13 mouse cellular contexts compared by ENCODE assay signal in genomic region chr17:57286718-57287355, GRCm38 (mm10). TPM values are rescaled to one million over a fixed set of nuclear protein-coding genes. Genes with fewer than 3 reads are reported as not detected.
DNase-seq lines count a peak whose midpoint lies in the region; ATAC-seq lines count a peak whose summit lies in the region.
"Had no signal": no experiment of that assay in that cellular context is flagged by ENCODE, and none has a peak within 500 bp of the region (broad histone marks: within the 10 kb centered on the region; RNA-seq: fewer than 3 reads in every experiment).

No protein-coding gene starts in this region.

- no peak overlapping the region for H3K4me3 ChIP-seq in liver, embryonic 12.5 days
- no peak overlapping the region for H3K4me3 ChIP-seq in midbrain, embryonic 14.5 days (replicated peaks; ENCODE audit: low read depth, low read length)
- H3K4me3 ChIP-seq: heart, adult 2 months; liver, embryonic 13.5 days had no signal

- peak overlapping the region; percentile 14; the same call in 1 of the 2 replicates for H3K4me2 ChIP-seq in liver, embryonic 12.5 days
- H3K4me2 ChIP-seq in midbrain, embryonic 14.5 days (ENCODE audit: low read length): no peak overlapping the region
- H3K4me2 ChIP-seq: liver, embryonic 13.5 days had no signal

- no peaks in the 10 kb centered on the region for H3K27me3 ChIP-seq in liver, embryonic 12.5 days (replicated peaks)
- no peaks in the 10 kb centered on the region for H3K27me3 ChIP-seq in midbrain, embryonic 14.5 days (ENCODE audit: control insufficient read depth, insufficient read depth, low read length)
- H3K27me3 ChIP-seq: liver, embryonic 13.5 days had no signal

- H3K9ac ChIP-seq in liver, embryonic 12.5 days: no peak overlapping the region
- H3K9ac ChIP-seq in midbrain, embryonic 14.5 days (replicated peaks; ENCODE audit: low read length): no peak overlapping the region
- H3K9ac ChIP-seq: liver, embryonic 13.5 days had no signal

- H3K36me3 ChIP-seq in liver, embryonic 12.5 days: 0 out of 2 replicates have a peak, but pooled peaks cover 3% of the 10 kb centered on the region
- H3K36me3 ChIP-seq in midbrain, embryonic 14.5 days (ENCODE audit: control insufficient read depth, insufficient read depth, low read length): no peaks in the 10 kb centered on the region
- H3K36me3 ChIP-seq: liver, embryonic 13.5 days had no signal

- H3K4me1 ChIP-seq in liver, embryonic 12.5 days: peaks cover 34% of the 10 kb centered on the region
- H3K4me1 ChIP-seq in midbrain, embryonic 14.5 days (ENCODE audit: control insufficient read depth, insufficient read depth, low read length): no peaks in the 10 kb centered on the region

- 29% methylated on average over 8 of the region's 8 CpGs for WGBS in liver, embryonic 12.5 days (ENCODE audit: insufficient replicate concordance)
- WGBS in midbrain, embryonic 14.5 days: 67% methylated on average over 8 of the region's 8 CpGs

- no peak for ATAC-seq in liver, embryonic 12.5 days
- peak; percentile 57 for ATAC-seq in activated CD4-positive, CD25-positive, alpha-beta regulatory T cell, adult 4 months
- no peak; the same call in 1 of the 2 replicates for ATAC-seq in midbrain, embryonic 14.5 days (ENCODE audit: low FRiP score, low TSS enrichment)
- no peak for ATAC-seq in frontal cortex, adult (ENCODE audit: low TSS enrichment)

- H3K27ac ChIP-seq in liver, embryonic 12.5 days: 0 out of 2 replicates have a peak overlapping the region, but pooled peaks have one; percentile 8
- no peak overlapping the region for H3K27ac ChIP-seq in midbrain, embryonic 14.5 days (replicated peaks; ENCODE audit: low read depth, low read length)
- H3K27ac ChIP-seq: heart, adult 2 months; liver, embryonic 13.5 days had no signal

- DNase-seq in liver: no peak
- peak; percentile 58 for DNase-seq in CD4-positive, CD25-positive, alpha-beta regulatory T cell, adult 2 months (ENCODE audit: low read depth, low spot score)
- peak; percentile 25 for DNase-seq in midbrain, embryonic 14.5 days
- no peak for DNase-seq in kidney, postnatal 14 days
- DNase-seq: cerebellum, adult 2 months; heart, adult 2 months; heart, postnatal 36 days; kidney, adult 2 months; liver, embryonic 13.5 days; lung, postnatal 14 days had no signal

- H3K9me3 ChIP-seq in liver, embryonic 12.5 days (replicated peaks): no peaks in the 10 kb centered on the region
- H3K9me3 ChIP-seq in midbrain, embryonic 14.5 days (ENCODE audit: control insufficient read depth, low read length): no peaks in the 10 kb centered on the region
- H3K9me3 ChIP-seq: liver, embryonic 13.5 days had no signal

RNA-seq across cellular contexts. Expression of gene Vav1, which starts 7.9 kb away (rescaled TPM):
- polyA plus RNA-seq in liver, embryonic 12.5 days (2016; fragmentation: Nextera tagmentation; extraction: Ambion mirVana): 14.2 and 14.3 TPM in 2 replicates
- polyA plus RNA-seq in activated CD4-positive, CD25-positive, alpha-beta regulatory T cell, adult 4 months (2017; shearing (Covaris generic)): 10 to 100 TPM; 74.1 to 83.7 TPM
- polyA plus RNA-seq in midbrain, embryonic 14.5 days (2014; fragmentation: Nextera tagmentation; extraction: Ambion mirVana): 0.51 and 1.6 TPM in 2 replicates

RNA-seq across cellular contexts. Expression of gene Trip10, which starts 37.6 kb away (rescaled TPM):
- 14.7 and 15.3 TPM in 2 replicates for polyA plus RNA-seq in liver, embryonic 12.5 days (2016; fragmentation: Nextera tagmentation; extraction: Ambion mirVana)
- polyA plus RNA-seq in activated CD4-positive, CD25-positive, alpha-beta regulatory T cell, adult 4 months (2017; shearing (Covaris generic)): 1 to 10 TPM; 1.7 to 2.5 TPM
- polyA plus RNA-seq in midbrain, embryonic 14.5 days (2014; fragmentation: Nextera tagmentation; extraction: Ambion mirVana): 5.7 and 7.2 TPM in 2 replicates

RNA-seq across cellular contexts. Expression of gene Gpr108, which starts 38.6 kb away (rescaled TPM):
- 18.2 and 18.4 TPM in 2 replicates for polyA plus RNA-seq in liver, embryonic 12.5 days (2016; fragmentation: Nextera tagmentation; extraction: Ambion mirVana)
- 10 to 100 TPM; 46.4 to 55.8 TPM for polyA plus RNA-seq in activated CD4-positive, CD25-positive, alpha-beta regulatory T cell, adult 4 months (2017; shearing (Covaris generic))
- polyA plus RNA-seq in midbrain, embryonic 14.5 days (2014; fragmentation: Nextera tagmentation; extraction: Ambion mirVana): 19.6 and 20.9 TPM in 2 replicates

RNA-seq across cellular contexts. Expression of gene C3, which starts 58.9 kb away (rescaled TPM):
- 95.1 and 100 TPM in 2 replicates for polyA plus RNA-seq in liver, embryonic 12.5 days (2016; fragmentation: Nextera tagmentation; extraction: Ambion mirVana)
- under 1 TPM in 1 of 2 experiments, not detected in 1; 0.41 TPM for polyA plus RNA-seq in activated CD4-positive, CD25-positive, alpha-beta regulatory T cell, adult 4 months (2017; shearing (Covaris generic))
- polyA plus RNA-seq in midbrain, embryonic 14.5 days (2014; fragmentation: Nextera tagmentation; extraction: Ambion mirVana): 2.0 and 2.6 TPM in 2 replicates

Comparison
In these comparisons a context has a peak if more than half of its experiments do, and no peak if none do; other contexts are left out.
1. DNase-seq: peak in CD4-positive, CD25-positive, alpha-beta regulatory T cell, adult 2 months (single experiment) and midbrain, embryonic 14.5 days (single experiment); none in liver (single experiment) and kidney, postnatal 14 days (single experiment).